Mouse (Mus musculus) liver, adult 2 months (tissue): ENCODE measurements around the gene Faf2.

ENCODE experiments used
- CTCF ChIP-seq: fragments of 200-500 bp; IDR thresholded peaks from 2 replicates; pipeline ENCODE4 v1.5.1; 2011; ENCODE audit warnings: low read depth, low read length, control low read depth
- POLR2A ChIP-seq: fragments of 200-500 bp; IDR thresholded peaks from 2 replicates; pipeline ENCODE4 v1.6.1; 2011; ENCODE audit warnings: low read length, control low read depth; ENCODE audit not compliant: insufficient read depth; ENCODE audit errors: extremely low read depth

DNA sequence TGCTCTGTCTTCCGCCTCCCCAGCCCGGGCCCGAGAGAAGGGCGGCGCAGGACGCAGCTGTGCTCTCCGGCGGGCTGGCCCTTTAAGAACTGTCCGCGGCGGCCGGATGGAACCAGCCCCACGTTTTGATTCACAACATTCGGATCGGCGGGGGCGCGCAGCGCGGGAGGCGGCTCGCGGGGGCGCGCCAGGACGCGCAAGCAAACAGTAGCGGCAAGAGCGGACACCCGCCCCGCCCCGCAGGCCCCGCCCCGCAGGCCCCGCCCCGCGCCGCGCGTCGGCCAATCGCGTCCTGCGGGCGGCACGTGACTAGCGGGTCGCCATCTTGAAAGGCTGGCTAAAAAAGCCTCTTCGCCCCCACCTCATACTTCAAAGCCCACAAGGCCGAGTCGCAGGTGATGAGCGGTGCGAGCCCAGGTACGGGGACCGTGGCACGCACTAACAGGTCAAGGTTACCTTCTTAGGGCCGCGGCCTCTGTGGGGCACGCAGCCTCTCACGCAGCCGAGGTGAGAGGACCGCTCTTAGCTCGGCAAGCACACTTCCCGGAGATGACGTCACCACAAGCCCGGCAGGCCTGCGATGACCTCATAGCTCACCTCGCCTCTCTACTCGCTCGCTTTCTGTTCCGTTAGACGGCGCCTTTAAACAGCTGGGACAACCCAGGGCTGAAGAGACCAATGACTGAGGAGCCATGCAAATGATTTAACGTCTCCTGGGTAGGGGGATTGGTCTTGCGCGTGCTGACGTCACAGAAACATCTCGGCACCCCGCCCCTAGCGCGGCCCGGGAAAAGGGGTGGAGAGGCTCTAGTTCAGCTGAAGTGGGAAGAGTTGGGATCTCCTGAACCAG, 66.2 kb downstream of the Faf2 start:
- TF ChIP-seq CTCF (no peak), POLR2A (no peak; the same call in 1 of the 2 replicates)
